Mouse (Mus musculus) forebrain, embryonic 14.5 days (tissue): ENCODE data around the gene St3gal5. TPM values are rescaled to one million over a fixed set of nuclear protein-coding genes. Genes with fewer than 3 reads are reported as not detected.

Source experiments
- ATAC-seq: fragments of 200-750 bp; cut with Nextera tagmentation; 2 replicates; pipeline ENCODE4 v1.8.0; 2017; ENCODE audit warnings: mild to moderate bottlenecking, moderate library complexity
- DNase-seq: peaks from one replicate; pipeline ENCODE4 v3.0.0-alpha.2; 2015; ENCODE audit warnings: low spot score
- H3K27ac ChIP-seq: fragments of 300-500 bp; sonication (generic); 2 replicates; pipeline ENCODE4 v1.5.1; 2014; ENCODE audit warnings: low read depth, mild to moderate bottlenecking, control low read depth, low read length, moderate library complexity
- H3K27me3 ChIP-seq: fragments of 300-500 bp; sonication (generic); replicated peaks from 2 replicates; pipeline ENCODE4 v1.6.1; 2014; ENCODE audit warnings: low read length, control low read depth, mixed read lengths; ENCODE audit not compliant: control insufficient read depth, insufficient read depth
- H3K36me3 ChIP-seq: fragments of 300-500 bp; sonication (generic); 2 replicates; pipeline ENCODE4 v1.6.1; 2014; ENCODE audit warnings: low read length, control low read depth; ENCODE audit not compliant: control insufficient read depth, insufficient read depth
- H3K4me1 ChIP-seq: fragments of 300-500 bp; sonication (generic); 2 replicates; pipeline ENCODE4 v1.6.1; 2014; ENCODE audit warnings: antibody characterized with exemption, low read length, control low read depth; ENCODE audit not compliant: control insufficient read depth, insufficient read depth
- H3K4me2 ChIP-seq: fragments of 300-500 bp; sonication (generic); 2 replicates; pipeline ENCODE4 v1.6.1; 2014; ENCODE audit warnings: mild to moderate bottlenecking, control low read depth, low read length
- H3K4me3 ChIP-seq: fragments of 300-500 bp; sonication (generic); 2 replicates; pipeline ENCODE4 v1.5.1; 2014; ENCODE audit warnings: low read depth, low read length, control low read depth
- H3K9ac ChIP-seq: fragments of 300-500 bp; sonication (generic); 2 replicates; pipeline ENCODE4 v1.6.1; 2014; ENCODE audit warnings: mild to moderate bottlenecking, low read length, control low read depth, moderate library complexity
- H3K9me3 ChIP-seq: fragments of 300-500 bp; sonication (generic); replicated peaks from 2 replicates; pipeline ENCODE4 v1.6.1; 2016; ENCODE audit warnings: low read length, control low read depth, mixed read lengths; ENCODE audit not compliant: control insufficient read depth
- WGBS: fragments of 180-500 bp; shearing (Covaris S2); extraction: QIAGEN DNeasy Blood & Tissue Kit; methylation state at CpG from one replicate; pipeline ENCODE4 v1.1.7; 2014; 5-methylcytosine and 5-hydroxymethylcytosine counted together
- polyA plus RNA-seq: library from polyadenylated mRNA; unstranded; fragments of >200 nt; fragmentation: Nextera tagmentation; extraction: Ambion mirVana; gene quantifications from 2 replicates; pipeline ENCODE4 v1.2.1, GENCODE M21; 2014

The St3gal5 gene
- polyA plus RNA-seq, 1 experiment from 2014 or later, result 25.5 TPM

GRCm38 (mm10) chr6:72089865-72090264 lies 7.5 kb upstream of the St3gal5 start:
- no peak overlapping the region for H3K9ac ChIP-seq
- 90% methylated on average over 5 of the region's 5 CpGs for WGBS
- no peaks in the 10 kb centered on the region for H3K4me1 ChIP-seq
- H3K27ac ChIP-seq, result no peak overlapping the region
- DNase-seq, result no peak
- H3K27me3 ChIP-seq, result no peaks in the 10 kb centered on the region
- H3K4me2 ChIP-seq, result no peak overlapping the region
- ATAC-seq, result no peak
- no peak overlapping the region for H3K4me3 ChIP-seq
- no peaks in the 10 kb centered on the region for H3K9me3 ChIP-seq
- H3K36me3 ChIP-seq, result no peaks in the 10 kb centered on the region

GRCm38 (mm10) chr6:72091007-72091406 lies 6.4 kb upstream of the St3gal5 start:
- Histone ChIP-seq H3K9me3 (no peaks in the 10 kb centered on the region), H3K9ac (no peak overlapping the region), H3K36me3 (no peaks in the 10 kb centered on the region), H3K4me2 (no peak overlapping the region), H3K27ac (no peak overlapping the region), H3K4me1 (no peaks in the 10 kb centered on the region), H3K27me3 (no peaks in the 10 kb centered on the region), H3K4me3 (no peak overlapping the region)
- ATAC-seq (no peak), DNase-seq (no peak)
- 52% methylated on average over 6 of the region's 6 CpGs for WGBS

GRCm38 (mm10) chr6:72093121-72093520 lies 4.3 kb upstream of the St3gal5 start:
- H3K27me3 ChIP-seq, result no peaks in the 10 kb centered on the region
- 97% methylated on average over 1 of the region's 1 CpGs for WGBS
- no peaks in the 10 kb centered on the region for H3K9me3 ChIP-seq
- no peak overlapping the region for H3K27ac ChIP-seq
- H3K4me1 ChIP-seq, result no peaks in the 10 kb centered on the region
- no peak overlapping the region for H3K4me2 ChIP-seq
- no peaks in the 10 kb centered on the region for H3K36me3 ChIP-seq
- no peak for DNase-seq
- no peak overlapping the region for H3K9ac ChIP-seq
- H3K4me3 ChIP-seq, result no peak overlapping the region
- no peak for ATAC-seq

GRCm38 (mm10) chr6:72096217-72096616 lies 1.2 kb upstream of the St3gal5 start:
- Histone ChIP-seq H3K9me3 (no peaks in the 10 kb centered on the region), H3K27me3 (no peaks in the 10 kb centered on the region), H3K27ac (no peak overlapping the region), H3K4me3 (no peak overlapping the region), H3K4me2 (no peak overlapping the region), H3K36me3 (no peaks in the 10 kb centered on the region), H3K4me1 (peaks cover 12% of the 10 kb centered on the region; the same call in 1 of the 2 replicates), H3K9ac (no peak overlapping the region)
- 75% methylated on average over 5 of the region's 5 CpGs for WGBS
- ATAC-seq, result no peak
- DNase-seq, result no peak

- WGBS, result 54% methylated on average over 8 of the region's 8 CpGs
- Histone ChIP-seq H3K27ac (no peak overlapping the region), H3K4me1 (peaks cover 12% of the 10 kb centered on the region; the same call in 1 of the 2 replicates), H3K9ac (no peak overlapping the region), H3K4me3 (peak overlapping the region; percentile 74), H3K4me2 (peak overlapping the region; percentile 87), H3K36me3 (no peaks in the 10 kb centered on the region), H3K9me3 (no peaks in the 10 kb centered on the region), H3K27me3 (no peaks in the 10 kb centered on the region)
- ATAC-seq (no peak), DNase-seq (no peak)
These were observed 723 bp upstream of the St3gal5 start for GRCm38 (mm10) chr6:72096669-72097068.

- Histone ChIP-seq H3K9me3 (no peaks in the 10 kb centered on the region), H3K4me1 (peaks cover 12% of the 10 kb centered on the region; the same call in 1 of the 2 replicates), H3K4me2 (peak overlapping the region; percentile 87), H3K27me3 (no peaks in the 10 kb centered on the region), H3K9ac (peak overlapping the region; percentile 86), H3K27ac (peak overlapping the region; percentile 74), H3K4me3 (peak overlapping the region; percentile 74), H3K36me3 (no peaks in the 10 kb centered on the region)
- WGBS, result 3% methylated on average over 15 of the region's 15 CpGs
- ATAC-seq (peak; percentile 44; the same call in 1 of the 2 replicates), DNase-seq (peak; percentile 54)
These were observed 746 bp downstream of the St3gal5 start for GRCm38 (mm10) chr6:72098021-72098655.

- 0 out of 2 replicates have a peak overlapping the region, but pooled peaks have one; percentile 5 for H3K27ac ChIP-seq
- peaks cover 12% of the 10 kb centered on the region; the same call in 1 of the 2 replicates for H3K4me1 ChIP-seq
- peak overlapping the region; percentile 87 for H3K4me2 ChIP-seq
- WGBS, result 19% methylated on average over 2 of the region's 2 CpGs
- DNase-seq (peak; percentile 46), ATAC-seq (no peak)
- no peaks in the 10 kb centered on the region for H3K27me3 ChIP-seq
- H3K9me3 ChIP-seq, result no peaks in the 10 kb centered on the region
- no peaks in the 10 kb centered on the region for H3K36me3 ChIP-seq
- H3K4me3 ChIP-seq, result peak overlapping the region; percentile 74
- H3K9ac ChIP-seq, result peak overlapping the region; percentile 86
These were observed 1.3 kb downstream of the St3gal5 start for GRCm38 (mm10) chr6:72098691-72099090.

GRCm38 (mm10) chr6:72099281-72099680 lies 1.9 kb downstream of the St3gal5 start:
- peaks cover 12% of the 10 kb centered on the region; the same call in 1 of the 2 replicates for H3K4me1 ChIP-seq
- 0 out of 2 replicates have a peak overlapping the region, but pooled peaks have one; percentile 5 for H3K27ac ChIP-seq
- DNase-seq (no peak), ATAC-seq (no peak)
- H3K27me3 ChIP-seq, result no peaks in the 10 kb centered on the region
- H3K4me3 ChIP-seq, result no peak overlapping the region
- peak overlapping the region; percentile 86 for H3K9ac ChIP-seq
- H3K4me2 ChIP-seq, result peak overlapping the region; percentile 87
- no peaks in the 10 kb centered on the region for H3K36me3 ChIP-seq
- 64% methylated on average over 3 of the region's 3 CpGs for WGBS
- no peaks in the 10 kb centered on the region for H3K9me3 ChIP-seq

GRCm38 (mm10) chr6:72100171-72100570 lies 2.8 kb downstream of the St3gal5 start:
- H3K9me3 ChIP-seq, result no peaks in the 10 kb centered on the region
- no peaks in the 10 kb centered on the region for H3K27me3 ChIP-seq
- no peak for ATAC-seq
- H3K9ac ChIP-seq, result no peak overlapping the region
- DNase-seq, result no peak
- 73% methylated on average over 5 of the region's 5 CpGs for WGBS
- no peaks in the 10 kb centered on the region for H3K36me3 ChIP-seq
- no peak overlapping the region for H3K27ac ChIP-seq
- no peak overlapping the region for H3K4me2 ChIP-seq
- H3K4me1 ChIP-seq, result peaks cover 12% of the 10 kb centered on the region; the same call in 1 of the 2 replicates
- no peak overlapping the region for H3K4me3 ChIP-seq
